Mouse (Mus musculus): ENCODE results near the gene Nr2e1. TPM values are rescaled to one million over a fixed set of nuclear protein-coding genes. Genes with fewer than 3 reads are reported as not detected.

The Nr2e1 gene
- total RNA-seq, 2 experiments from 2014 or later, result not detected

DNA sequence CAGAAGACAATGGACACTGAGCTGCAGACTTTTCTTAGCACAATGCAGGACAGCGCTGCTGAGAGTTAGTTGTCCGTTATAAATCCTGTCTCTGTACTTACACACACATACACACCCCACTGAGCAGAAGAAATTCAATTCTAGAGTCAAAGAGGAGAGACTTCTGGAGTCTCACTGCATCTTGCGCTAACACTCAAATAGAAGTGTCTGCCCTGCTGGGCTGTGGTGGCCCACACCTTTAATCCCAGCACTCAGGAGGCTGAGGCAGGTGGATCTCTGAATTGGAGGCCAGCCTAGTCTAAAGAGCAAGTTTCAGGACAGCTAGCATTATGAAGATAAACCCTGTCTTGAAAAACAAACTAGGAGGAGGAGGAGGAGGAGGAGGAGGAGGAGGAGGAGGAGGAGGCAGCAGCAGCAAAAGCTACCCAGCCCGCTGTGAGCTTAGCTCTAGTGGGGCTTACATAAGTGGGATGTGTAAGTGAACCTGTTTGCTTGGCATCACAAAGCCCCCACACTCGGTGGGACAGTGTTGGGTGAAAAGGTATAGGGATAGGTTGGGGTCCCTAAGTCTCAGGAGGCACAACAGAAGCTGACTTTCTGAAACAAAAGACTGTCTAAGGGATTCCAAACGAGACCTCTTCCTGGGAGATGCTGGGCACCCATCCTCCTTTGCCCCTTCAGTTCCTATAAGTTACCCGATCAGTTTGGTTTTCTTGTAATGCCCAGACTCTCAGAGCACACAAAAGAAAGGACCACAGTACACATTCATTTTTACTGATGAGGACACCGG is 4.7 kb upstream of the Nr2e1 start:
- no peak for DNase-seq

GRCm38 (mm10) chr10:42585596-42586305 is 2.3 kb upstream of the Nr2e1 start:
- no peak for DNase-seq

DNA sequence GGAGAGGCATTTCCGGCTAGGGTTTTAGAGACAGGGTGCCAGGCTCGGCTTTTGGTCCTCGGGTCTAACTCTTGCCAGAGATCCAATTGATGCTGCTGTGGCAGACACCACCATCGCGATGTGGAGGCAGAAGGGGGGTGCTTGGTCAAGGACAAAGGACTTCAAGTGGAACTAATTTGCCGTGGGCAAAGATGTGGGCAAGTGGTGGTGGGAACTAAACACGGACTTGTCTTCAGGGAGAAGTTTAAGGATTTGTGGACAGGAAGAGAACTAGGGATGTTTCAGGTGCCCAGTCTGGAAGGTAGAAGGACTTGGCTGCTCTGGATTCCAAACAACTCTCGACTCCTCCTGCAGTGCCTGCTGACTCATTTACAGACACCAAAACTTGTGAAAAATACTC is 1.7 kb upstream of the Nr2e1 start:
- no peak for DNase-seq

GRCm38 (mm10) chr10:42584436-42584983 is 1.1 kb upstream of the Nr2e1 start:
- DNase-seq, result no peak

- no peak for DNase-seq
Observed at GRCm38 (mm10) chr10:42583902-42584435, 537 bp upstream of the Nr2e1 start.

DNA sequence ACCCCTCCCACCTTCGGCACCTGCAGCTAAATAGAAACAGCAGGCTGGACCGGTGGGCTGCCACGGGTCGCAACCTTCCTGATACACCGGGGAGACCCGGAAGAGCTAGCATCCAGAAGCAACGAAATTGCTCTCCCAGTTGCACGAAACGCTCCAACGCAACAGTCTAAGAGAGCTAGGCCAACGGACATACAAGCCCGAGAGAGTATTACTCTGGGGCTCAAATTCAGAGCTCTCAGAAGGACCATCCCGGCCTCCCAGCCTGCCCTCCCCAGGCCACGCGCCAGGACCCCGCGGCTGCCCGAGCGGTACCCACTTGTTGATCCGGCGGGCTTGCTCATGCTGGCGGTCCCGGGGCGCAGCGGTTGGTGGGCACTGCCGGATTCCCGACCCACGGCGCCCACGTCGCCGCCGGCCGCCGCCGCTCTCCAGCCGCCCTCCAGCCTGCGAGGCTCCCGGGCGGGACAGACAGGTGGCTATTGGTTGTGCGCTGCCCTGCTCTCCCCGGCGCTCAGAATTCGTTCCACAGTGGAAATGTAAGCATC is 794 bp downstream of the Nr2e1 start:
- DNase-seq, result no peak

- no peak for DNase-seq
Observed at GRCm38 (mm10) chr10:42581694-42582565, 1.5 kb downstream of the Nr2e1 start.

DNA sequence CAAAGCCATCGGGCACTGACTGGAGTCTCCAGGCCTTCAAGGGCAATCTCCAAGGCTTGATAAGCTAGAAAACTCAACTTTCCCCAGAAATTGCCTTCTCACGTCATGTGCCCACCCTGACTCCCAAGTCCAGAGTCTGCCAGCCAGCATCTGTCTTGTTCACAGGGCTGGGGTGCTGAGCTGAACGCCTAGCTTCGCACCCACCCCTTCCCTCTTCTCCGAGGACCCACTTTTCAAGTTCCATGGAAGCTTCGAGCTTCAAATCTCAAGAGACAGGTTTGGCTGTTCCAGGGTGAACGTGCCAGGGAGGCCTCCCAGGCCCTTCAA is 2.5 kb downstream of the Nr2e1 start:
- DNase-seq, result no peak

GRCm38 (mm10) chr10:42580131-42580950 is 3.1 kb downstream of the Nr2e1 start:
- DNase-seq, result no peak

DNA sequence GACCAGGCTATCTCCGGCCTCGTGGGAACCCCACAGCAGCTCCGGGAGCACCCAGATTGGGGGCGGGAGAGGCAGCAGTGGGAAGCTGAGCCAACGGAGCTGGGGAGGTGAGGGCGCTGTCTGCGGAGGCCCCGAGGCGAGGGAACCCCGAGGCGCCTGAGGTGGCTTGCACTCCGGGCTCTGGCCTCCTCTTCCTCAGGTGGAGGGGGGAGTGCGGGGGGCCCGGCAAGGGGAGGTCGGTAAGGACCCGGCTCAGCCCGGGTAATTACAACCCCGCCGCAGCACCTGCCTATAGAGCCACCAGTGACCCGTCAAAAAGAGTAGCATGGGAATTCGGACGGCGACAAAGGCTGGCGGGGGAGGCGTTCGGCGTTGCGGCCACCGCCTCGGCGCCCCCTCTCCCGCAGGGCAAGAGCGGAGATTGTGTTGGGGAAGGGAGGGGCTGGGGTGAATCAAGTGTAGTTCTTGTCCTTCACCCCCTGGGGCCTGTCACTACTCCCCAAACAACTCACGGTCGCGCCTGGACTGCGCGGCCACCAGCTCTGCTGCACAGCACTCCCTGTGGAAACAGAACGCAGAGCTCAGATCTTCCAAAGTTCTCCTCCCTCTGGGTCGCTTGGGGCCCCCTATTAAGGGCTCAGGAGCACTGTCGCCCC is 3.8 kb downstream of the Nr2e1 start:
- no peak for DNase-seq

GRCm38 (mm10) chr10:42578698-42579474 is 4.5 kb downstream of the Nr2e1 start:
- DNase-seq, result no peak

GRCm38 (mm10) chr10:42578281-42578675 is 5.2 kb downstream of the Nr2e1 start:
- DNase-seq, result no peak

DNA sequence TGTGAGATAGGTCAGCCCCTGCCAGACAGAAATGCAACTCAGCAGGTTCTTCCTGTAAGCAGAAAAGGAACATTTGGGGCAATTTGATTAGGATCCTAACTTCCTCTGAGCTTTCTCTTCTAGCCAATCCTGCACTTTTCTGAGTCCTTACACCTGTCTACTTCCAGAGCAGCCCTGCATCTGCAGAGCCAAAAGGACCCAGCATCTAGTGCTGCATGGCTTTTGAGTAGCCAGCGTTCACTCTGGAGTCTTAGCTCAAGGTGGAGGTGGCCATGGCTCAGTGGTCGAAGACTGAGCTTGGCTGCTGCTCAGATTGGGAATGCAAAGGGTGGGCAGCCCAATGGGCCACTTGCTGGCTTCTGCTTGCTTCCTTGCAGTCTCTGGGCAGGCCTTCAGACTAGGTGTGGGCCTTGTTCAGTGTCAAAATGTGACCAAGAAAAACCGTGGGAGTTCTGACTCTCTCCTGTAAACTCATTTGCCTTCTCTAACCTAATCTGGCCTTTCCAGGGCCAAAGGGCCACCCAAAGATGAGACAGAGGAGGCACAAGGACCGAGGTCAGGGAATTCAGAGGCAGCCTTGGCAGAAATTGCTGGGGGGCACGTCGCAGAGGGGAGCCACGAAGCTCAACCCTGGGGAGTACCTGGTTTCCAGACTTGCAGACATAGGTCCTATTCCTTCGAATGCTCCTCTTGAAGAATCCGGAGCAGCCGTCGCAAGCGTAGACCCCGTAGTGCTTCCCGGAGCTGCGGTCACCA is 5.7 kb downstream of the Nr2e1 start:
- DNase-seq, result no peak

- no peak for DNase-seq
Observed at GRCm38 (mm10) chr10:42574639-42575038, 8.8 kb downstream of the Nr2e1 start.

DNA sequence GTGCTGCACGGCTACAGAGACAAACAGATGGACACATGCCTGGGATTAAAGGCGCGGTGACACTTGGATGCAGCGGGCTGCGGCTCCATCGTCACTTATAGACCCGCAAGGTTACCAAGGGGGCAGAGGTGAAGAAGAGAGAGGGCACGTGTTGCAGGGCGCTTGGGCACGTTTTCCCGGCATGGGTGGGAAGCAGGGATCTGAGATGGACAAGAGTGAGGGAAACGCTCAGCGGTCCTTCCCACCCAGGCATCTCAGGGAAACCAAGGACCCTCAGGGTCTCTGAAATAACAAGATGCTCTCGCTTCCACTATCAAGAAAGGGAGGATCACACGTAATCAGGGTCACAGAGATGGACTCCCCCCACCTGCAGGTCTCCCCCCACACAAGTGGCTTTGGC is 10.5 kb downstream of the Nr2e1 start:
- DNase-seq, result no peak

- no peak for DNase-seq
Observed at GRCm38 (mm10) chr10:42572567-42572966, 10.9 kb downstream of the Nr2e1 start.

- DNase-seq, result no peak
Observed at GRCm38 (mm10) chr10:42562272-42562671, 21.2 kb downstream of the Nr2e1 start.

GRCm38 (mm10) chr10:42559581-42560200 is 23.7 kb downstream of the Nr2e1 start:
- no peak for DNase-seq
